Mouse (Mus musculus) brain, adult 2 months (tissue): ENCODE measurements around the gene Itk.

Source experiments
- DNase-seq: peaks from one replicate; pipeline ENCODE4 v3.0.0; 2011; ENCODE audit warnings: low read depth, low spot score

The Itk gene

DNA sequence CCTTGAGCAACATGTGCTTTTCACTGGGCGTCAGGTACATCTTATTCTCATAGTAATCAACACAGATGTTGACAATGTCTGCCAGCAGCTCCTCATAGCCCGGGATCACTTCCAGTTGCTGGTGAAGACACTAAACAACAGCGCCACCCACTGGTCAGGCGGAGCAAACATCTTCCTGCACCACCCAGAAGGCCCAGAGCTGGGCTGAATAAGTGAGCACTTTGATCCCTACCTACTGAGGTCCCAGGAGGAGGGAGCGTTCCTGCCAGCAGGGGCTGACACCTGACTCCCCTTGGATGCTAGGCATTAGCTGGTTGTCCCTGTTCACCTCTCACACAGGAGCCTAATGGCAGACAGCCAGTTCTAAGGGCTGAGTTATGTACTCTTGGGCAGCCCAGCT, 112.5 kb downstream of the Itk start:
- DNase-seq: peak; percentile 72

DNA sequence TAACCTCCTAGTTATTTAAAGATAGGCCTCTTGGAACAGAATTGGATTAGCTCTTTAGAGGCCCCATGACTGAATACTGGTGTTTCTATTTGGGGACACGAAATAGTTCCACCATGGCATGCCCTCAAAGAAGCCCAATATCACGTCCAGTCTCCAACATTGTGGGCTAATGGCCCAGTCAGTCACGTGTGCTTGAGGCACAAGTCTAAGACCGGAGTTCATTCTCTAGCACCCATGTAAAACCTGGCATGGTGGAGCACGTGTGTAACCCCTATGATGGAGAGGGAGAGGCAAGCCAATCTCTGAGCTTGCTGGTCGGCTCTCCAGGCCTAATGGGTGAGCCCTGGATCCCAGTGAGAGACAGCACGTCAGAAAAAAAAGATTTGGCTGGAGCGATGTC, 113.1 kb downstream of the Itk start:
- no peak for DNase-seq

DNA sequence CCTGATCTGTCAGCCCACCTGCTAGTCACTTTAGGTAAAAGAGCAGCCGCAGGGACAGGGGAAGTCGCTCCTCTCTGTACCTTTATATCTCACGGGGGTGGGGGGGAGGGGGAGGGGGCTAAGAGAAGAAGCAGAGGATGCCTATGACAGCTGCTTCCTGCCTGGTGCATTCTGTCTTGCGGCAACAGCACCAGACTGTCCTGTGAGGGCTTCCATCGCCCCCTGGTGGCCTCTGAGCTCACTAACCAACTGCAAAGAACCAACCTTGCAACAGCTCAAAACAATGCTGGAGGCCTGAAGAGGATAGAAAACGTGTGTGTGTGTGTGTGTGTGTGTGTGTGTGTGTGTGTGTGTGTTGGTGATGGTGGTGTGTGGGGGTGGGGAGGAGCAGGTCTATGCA, 114.0 kb downstream of the Itk start:
- peak; percentile 94 for DNase-seq
